Mouse (Mus musculus) embryonic facial prominence, embryonic 11.5 days (tissue): ENCODE results near the gene Snrpf. TPM values are rescaled to one million over a fixed set of nuclear protein-coding genes. Genes with fewer than 3 reads are reported as not detected.

Source experiments
- ATAC-seq: fragments of 200-750 bp; cut with Nextera tagmentation; replicated peaks from 2 replicates; pipeline ENCODE4 v1.8.0; 2017; ENCODE audit warnings: low read depth; ENCODE audit not compliant: insufficient number of reproducible peaks, low FRiP score, low TSS enrichment
- DNase-seq: peaks from one replicate; pipeline ENCODE4 v3.0.0-alpha.2; 2015; ENCODE audit warnings: low spot score
- H3K27ac ChIP-seq: fragments of 300-500 bp; sonication (generic); replicated peaks from 2 replicates; pipeline ENCODE4 v1.5.1; 2014; ENCODE audit warnings: mild to moderate bottlenecking, low read depth, low read length, control low read depth
- H3K27me3 ChIP-seq: fragments of 300-500 bp; sonication (generic); 2 replicates; pipeline ENCODE4 v1.6.1; 2014; ENCODE audit warnings: mild to moderate bottlenecking, low read length, moderate library complexity, mixed read lengths; ENCODE audit not compliant: control insufficient read depth, insufficient read depth
- H3K36me3 ChIP-seq: fragments of 300-500 bp; sonication (generic); replicated peaks from 2 replicates; pipeline ENCODE4 v1.6.1; 2014; ENCODE audit warnings: low read depth, mild to moderate bottlenecking, low read length, moderate library complexity, mixed read lengths; ENCODE audit not compliant: control insufficient read depth, insufficient read depth
- H3K4me1 ChIP-seq: fragments of 300-500 bp; sonication (generic); 2 replicates; pipeline ENCODE4 v1.6.1; 2014; ENCODE audit warnings: low read length, mixed read lengths; ENCODE audit not compliant: control insufficient read depth, insufficient read depth
- H3K4me2 ChIP-seq: fragments of 300-500 bp; sonication (generic); 2 replicates; pipeline ENCODE4 v1.6.1; 2014; ENCODE audit warnings: low read depth, mild to moderate bottlenecking, control low read depth, low read length, moderate library complexity
- H3K4me3 ChIP-seq: fragments of 300-500 bp; sonication (generic); 2 replicates; pipeline ENCODE4 v1.5.1; 2014; ENCODE audit warnings: low read depth, low read length, control low read depth
- H3K9ac ChIP-seq: fragments of 300-500 bp; sonication (generic); replicated peaks from 2 replicates; pipeline ENCODE4 v1.6.1; 2014; ENCODE audit warnings: mild to moderate bottlenecking, control low read depth, low read length
- H3K9me3 ChIP-seq: fragments of 300-500 bp; sonication (generic); replicated peaks from 2 replicates; pipeline ENCODE4 v1.6.1; 2016; ENCODE audit warnings: mild to moderate bottlenecking, low read length, inconsistent platforms, mixed read lengths; ENCODE audit not compliant: control insufficient read depth
- WGBS: fragments of 180-500 bp; shearing (Covaris S2); extraction: QIAGEN DNeasy Blood & Tissue Kit; methylation state at CpG from one replicate; pipeline ENCODE4 v1.1.7; 2014; 5-methylcytosine and 5-hydroxymethylcytosine counted together
- polyA plus RNA-seq: library from polyadenylated mRNA; unstranded; fragments of >200 nt; fragmentation: Nextera tagmentation; extraction: Ambion mirVana; gene quantifications from 2 replicates; pipeline ENCODE4 v1.2.1, GENCODE M21; 2014

Gene Snrpf
- polyA plus RNA-seq = 137 and 140 TPM in 2 replicates

- H3K4me2 ChIP-seq = peak within 1 kb of the TSS; percentile 82
- peak within 1 kb of the TSS; percentile 59 for H3K4me3 ChIP-seq
- peak within 1 kb of the TSS; percentile 81 for H3K27ac ChIP-seq
- peak within 1 kb of the TSS; percentile 88 for H3K9ac ChIP-seq
- no peaks in the 10 kb centered on the region for H3K4me1 ChIP-seq
- DNase-seq = peak; percentile 96
- peak; percentile 82 for ATAC-seq
- under 1% methylated on average over 61 of the region's 63 CpGs for WGBS
- H3K9me3 ChIP-seq = no peaks in the 10 kb centered on the region
- no peaks in the 10 kb centered on the region for H3K27me3 ChIP-seq
- H3K36me3 ChIP-seq = no peaks in the 10 kb centered on the region; the same call in 1 of the 2 replicates
These were observed at the start of gene Snrpf for GRCm38 (mm10) chr10:93589281-93589848. Snrpf (minus strand) TSS chr10:93589706.

- Histone ChIP-seq H3K36me3 (no peaks in the 10 kb centered on the region), H3K9me3 (no peaks in the 10 kb centered on the region), H3K4me1 (peaks cover 2% of the 10 kb centered on the region; the same call in 1 of the 2 replicates), H3K27me3 (peaks cover 5% of the 10 kb centered on the region; the same call in 1 of the 2 replicates), H3K9ac (no peak overlapping the region), H3K4me2 (no peak overlapping the region), H3K4me3 (no peak overlapping the region), H3K27ac (no peak overlapping the region)
- DNase-seq = peak; percentile 72
- ATAC-seq = no peak
- 21% methylated on average over 9 of the region's 9 CpGs for WGBS
These were observed 46.4 kb upstream of the Snrpf start for GRCm38 (mm10) chr10:93635941-93636340.

- WGBS = 94% methylated on average over 2 of the region's 2 CpGs
- H3K27me3 ChIP-seq = no peaks in the 10 kb centered on the region
- no peak overlapping the region for H3K4me2 ChIP-seq
- no peak overlapping the region for H3K9ac ChIP-seq
- no peak overlapping the region for H3K4me3 ChIP-seq
- no peak overlapping the region for H3K27ac ChIP-seq
- peaks cover 2% of the 10 kb centered on the region; the same call in 1 of the 2 replicates for H3K4me1 ChIP-seq
- DNase-seq = no peak
- no peaks in the 10 kb centered on the region for H3K36me3 ChIP-seq
- no peak for ATAC-seq
- H3K9me3 ChIP-seq = no peaks in the 10 kb centered on the region
These were observed 44.5 kb upstream of the Snrpf start for GRCm38 (mm10) chr10:93633971-93634370.

- ATAC-seq (no peak), DNase-seq (no peak)
- Histone ChIP-seq H3K9me3 (no peaks in the 10 kb centered on the region), H3K27me3 (no peaks in the 10 kb centered on the region), H3K4me3 (no peak overlapping the region), H3K9ac (no peak overlapping the region), H3K4me1 (peaks cover 2% of the 10 kb centered on the region; the same call in 1 of the 2 replicates), H3K36me3 (no peaks in the 10 kb centered on the region), H3K4me2 (no peak overlapping the region), H3K27ac (no peak overlapping the region)
- 83% methylated on average over 5 of the region's 5 CpGs for WGBS
These were observed 44.1 kb upstream of the Snrpf start for GRCm38 (mm10) chr10:93633563-93633962.

- Histone ChIP-seq H3K4me1 (peaks cover 2% of the 10 kb centered on the region; the same call in 1 of the 2 replicates), H3K9me3 (no peaks in the 10 kb centered on the region), H3K27ac (no peak overlapping the region), H3K36me3 (no peaks in the 10 kb centered on the region), H3K9ac (no peak overlapping the region), H3K4me2 (no peak overlapping the region), H3K27me3 (no peaks in the 10 kb centered on the region), H3K4me3 (no peak overlapping the region)
- DNase-seq (no peak), ATAC-seq (no peak)
- WGBS = 71% methylated on average over 4 of the region's 4 CpGs
These were observed 42.6 kb upstream of the Snrpf start for GRCm38 (mm10) chr10:93632086-93632485.

GRCm38 (mm10) chr10:93630310-93630709 lies 40.8 kb upstream of the Snrpf start:
- no peak overlapping the region for H3K9ac ChIP-seq
- H3K9me3 ChIP-seq = no peaks in the 10 kb centered on the region
- no peaks in the 10 kb centered on the region for H3K36me3 ChIP-seq
- ATAC-seq (no peak), DNase-seq (no peak)
- H3K4me3 ChIP-seq = no peak overlapping the region
- H3K27me3 ChIP-seq = no peaks in the 10 kb centered on the region
- H3K4me2 ChIP-seq = no peak overlapping the region
- 93% methylated on average over 5 of the region's 5 CpGs for WGBS
- H3K4me1 ChIP-seq = no peaks in the 10 kb centered on the region
- no peak overlapping the region for H3K27ac ChIP-seq

- Histone ChIP-seq H3K36me3 (no peaks in the 10 kb centered on the region), H3K4me1 (no peaks in the 10 kb centered on the region), H3K9ac (no peak overlapping the region), H3K9me3 (no peaks in the 10 kb centered on the region), H3K27ac (no peak overlapping the region), H3K4me2 (no peak overlapping the region), H3K4me3 (no peak overlapping the region), H3K27me3 (no peaks in the 10 kb centered on the region)
- no peak for DNase-seq
- 89% methylated on average over 10 of the region's 10 CpGs for WGBS
- no peak for ATAC-seq
These were observed 34.6 kb upstream of the Snrpf start for GRCm38 (mm10) chr10:93624151-93624550.

GRCm38 (mm10) chr10:93623725-93624124 lies 34.2 kb upstream of the Snrpf start:
- DNase-seq = no peak
- Histone ChIP-seq H3K9me3 (no peaks in the 10 kb centered on the region), H3K27me3 (no peaks in the 10 kb centered on the region), H3K36me3 (no peaks in the 10 kb centered on the region), H3K4me3 (no peak overlapping the region), H3K9ac (no peak overlapping the region), H3K27ac (no peak overlapping the region), H3K4me1 (no peaks in the 10 kb centered on the region), H3K4me2 (no peak overlapping the region)
- ATAC-seq = no peak
- 61% methylated on average over 9 of the region's 9 CpGs for WGBS
